Mouse (Mus musculus) neural tube, postnatal 0 days (tissue): ENCODE results near the gene Slamf8. TPM values are rescaled to one million over a fixed set of nuclear protein-coding genes. Genes with fewer than 3 reads are reported as not detected.

ENCODE experiments used
- polyA plus RNA-seq: library from polyadenylated mRNA; unstranded; fragments of >200 nt; fragmentation: Nextera tagmentation; extraction: Ambion mirVana; gene quantifications from 2 replicates; pipeline ENCODE4 v1.2.1, GENCODE M21; 2015

The Slamf8 gene
- 0.12 TPM in 1 of 2 replicates, not detected in the other for polyA plus RNA-seq

GRCm38 (mm10) chr1:172590385-172590784, at the start of gene Slamf8:
Slamf8 (minus strand) TSS chr1:172590568.

GRCm38 (mm10) chr1:172632451-172633326, 42.3 kb upstream of the Slamf8 start, which contains the start of gene Dusp23:
Dusp23 (minus strand) TSS chr1:172632962.

GRCm38 (mm10) chr1:172602326-172602725, 12.0 kb upstream of the Slamf8 start, which contains the start of gene Fcrl6:
Fcrl6 (minus strand) TSS chr1:172602551.

GRCm38 (mm10) chr1:172555638-172556037, 34.7 kb downstream of the Slamf8 start, which contains the start of gene Vsig8:
Vsig8 (plus strand) TSS chr1:172555938.

Other genes with a start within 250 kb of the Slamf8 start
- gene Kcnj10, start 249.4 kb downstream of the Slamf8 start, polyA plus RNA-seq = 7.6 and 8.6 TPM in 2 replicates
- gene Pigm, start 214.0 kb downstream of the Slamf8 start, polyA plus RNA-seq = 3.2 and 3.4 TPM in 2 replicates
- 0.53 and 0.75 TPM in 2 replicates for gene Slamf9, start 115.2 kb downstream of the Slamf8 start, polyA plus RNA-seq
- gene Igsf9, start 108.8 kb downstream of the Slamf8 start, polyA plus RNA-seq = 10.1 and 13.0 TPM in 2 replicates
- 120 and 130 TPM in 2 replicates for gene Tagln2, start 90.5 kb downstream of the Slamf8 start, polyA plus RNA-seq
- 3.4 and 4.2 TPM in 2 replicates for gene Cfap45, start 69.8 kb downstream of the Slamf8 start, polyA plus RNA-seq
- gene Vsig8, start 34.6 kb downstream of the Slamf8 start, polyA plus RNA-seq = 3.5 and 4.2 TPM in 2 replicates
- gene Fcrl6, start 12.0 kb upstream of the Slamf8 start, polyA plus RNA-seq = 0.23 TPM in 1 of 2 replicates, not detected in the other
- 15.4 and 16.2 TPM in 2 replicates for gene Dusp23, start 42.4 kb upstream of the Slamf8 start, polyA plus RNA-seq
- 0.28 and 0.39 TPM in 2 replicates for gene Crp, start 107.5 kb upstream of the Slamf8 start, polyA plus RNA-seq